In genomic region chr2:132952197-132952596, GRCm38 (mm10) we compare ENCODE assay signal across 8 mouse cellular contexts. TPM values are rescaled to one million over a fixed set of nuclear protein-coding genes. Genes with fewer than 3 reads are reported as not detected.
DNase-seq lines count a peak whose midpoint lies in the region; ATAC-seq and TF ChIP-seq lines count a peak whose summit lies in the region.

No protein-coding gene starts in this region.

- ATAC-seq in hematopoietic stem cell, adult 5-6 weeks (replicated peaks in 1 of 2; ENCODE audit: insufficient read depth in 1 of 2, low FRiP score in 2 of 2, low TSS enrichment in 1 of 2, low read depth in 1 of 2, poor library complexity in 2 of 2, severe bottlenecking in 2 of 2): peak; percentile 75 to 80
- no peak for ATAC-seq in limb, embryonic 14.5 days (ENCODE audit: low FRiP score, low read depth)

- no peaks in the 10 kb centered on the region for H3K9me3 ChIP-seq in limb, embryonic 14.5 days (ENCODE audit: control insufficient read depth, low read length)

- no peak overlapping the region for H3K27ac ChIP-seq in layer of hippocampus, adult 2 months
- H3K27ac ChIP-seq in limb, embryonic 14.5 days (replicated peaks; ENCODE audit: low read depth, low read length): no peak overlapping the region

- peaks cover 3% of the 10 kb centered on the region; the same call in 1 of the 2 replicates for H3K27me3 ChIP-seq in limb, embryonic 14.5 days (ENCODE audit: control insufficient read depth, insufficient read depth, low read length)

- no peaks in the 10 kb centered on the region for H3K36me3 ChIP-seq in limb, embryonic 14.5 days (ENCODE audit: control insufficient read depth, insufficient read depth, low read length)

- TF ChIP-seq POLR2A in limb, embryonic 14.5 days (IDR thresholded peaks at IDR 0.05; ENCODE audit: borderline replicate concordance, extremely low read depth, insufficient read depth, insufficient read length): no peak

- no peaks in the 10 kb centered on the region for H3K4me1 ChIP-seq in limb, embryonic 14.5 days (ENCODE audit: control insufficient read depth, insufficient read depth, low read length)

- 5% methylated on average over 8 of the region's 8 CpGs for WGBS in limb, embryonic 14.5 days

- H3K4me2 ChIP-seq in limb, embryonic 14.5 days (replicated peaks; ENCODE audit: low read depth, low read length, severe bottlenecking): no peak overlapping the region

- DNase-seq in layer of hippocampus, adult 2 months (ENCODE audit: low spot score in 2 of 2): no peak
- no peak for DNase-seq in layer of hippocampus, postnatal 36 days
- peak; percentile 20 for DNase-seq in WW6 (ENCODE audit: low read depth, low spot score)
- DNase-seq in limb, embryonic 14.5 days (ENCODE audit: low spot score): peak; percentile 71
- DNase-seq in right cerebral cortex, postnatal 10 days (ENCODE audit: low spot score in 2 of 2): peak; percentile 38 to 62
- DNase-seq in gastrocnemius, adult 8-10 months (ENCODE audit: low spot score in 2 of 2): no peak
- no peak for DNase-seq in adrenal gland, postnatal 4 days (ENCODE audit: low spot score in 2 of 2)

- no peak overlapping the region for H3K9ac ChIP-seq in limb, embryonic 14.5 days (ENCODE audit: low read depth, low read length, severe bottlenecking)

- TF ChIP-seq CTCF in layer of hippocampus, adult 2 months (conservative IDR thresholded peaks at IDR 0.05): peak; percentile 72

- no peak overlapping the region for H3K4me3 ChIP-seq in layer of hippocampus, adult 2 months
- H3K4me3 ChIP-seq in limb, embryonic 14.5 days (replicated peaks; ENCODE audit: low read length): no peak overlapping the region

RNA-seq across cellular contexts. Expression of gene Fermt1, which starts 6.5 kb away (rescaled TPM):
- total RNA-seq in layer of hippocampus, adult 2 months (2021): under 1 TPM; 0.44 to 0.54 TPM
- under 1 TPM; 0.27 to 0.48 TPM for total RNA-seq in layer of hippocampus, postnatal 36 days (2021)
- total RNA-seq in hematopoietic stem cell, adult 5-6 weeks (2017): not detected in 2 replicates
- 2.9 and 3.9 TPM in 2 replicates for polyA plus RNA-seq in limb, embryonic 14.5 days (2012; rRNA removed)
- 16.2 and 19.5 TPM in 2 replicates for polyA plus RNA-seq in limb, embryonic 14.5 days (2014; fragmentation: Nextera tagmentation; extraction: Ambion mirVana)
- under 1 TPM in 1 of 4 experiments, not detected in 3; 0.05 TPM for total RNA-seq in gastrocnemius, adult 8-10 months (2022)
- total RNA-seq in adrenal gland, postnatal 4 days (2021): 1 to 10 TPM in 1 of 2 experiments, not detected in 1; 1.9 TPM

Comparison
In these comparisons a context has a peak if more than half of its experiments do, and no peak if none do; other contexts are left out.
1. DNase-seq: peak in WW6 (single experiment), limb, embryonic 14.5 days (single experiment) and right cerebral cortex, postnatal 10 days (2 of 2); none in layer of hippocampus, adult 2 months (0 of 2), layer of hippocampus, postnatal 36 days (0 of 2), gastrocnemius, adult 8-10 months (0 of 2) and adrenal gland, postnatal 4 days (0 of 2).